Mouse (Mus musculus): ENCODE data around the gene Mllt3. TPM values are rescaled to one million over a fixed set of nuclear protein-coding genes. Genes with fewer than 3 reads are reported as not detected.
"Not testable (repeated sequence)": the region's sequence is repeated elsewhere in the genome, so short reads cannot be mapped to it uniquely, and the experiment has no call there.

Mllt3 gene
- polyA plus RNA-seq, 1 experiment from 2014 or later = 73.6 TPM

DNA sequence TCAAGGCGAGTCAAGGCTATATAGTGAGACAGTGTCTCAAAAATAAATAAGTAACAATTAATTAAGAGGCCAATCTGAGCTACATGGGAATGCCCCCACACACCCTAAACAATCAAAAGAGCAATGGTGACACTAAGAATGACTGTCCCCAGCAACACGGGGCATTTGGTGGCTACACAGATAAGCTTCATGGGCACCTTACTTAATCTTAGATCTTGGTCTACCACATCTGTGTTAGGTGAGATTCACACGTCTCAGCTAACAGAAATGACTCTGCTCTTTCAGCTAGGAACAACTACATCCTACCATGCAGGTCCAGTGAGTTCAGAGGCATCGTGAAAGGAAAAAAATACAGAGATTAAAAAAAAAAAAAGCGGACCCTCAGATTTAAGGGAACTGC is 22.7 kb downstream of the Mllt3 start:
- Histone ChIP-seq H3K27me3 (no peaks in the 10 kb centered on the region), H3K36me3 (peaks cover 16% of the 10 kb centered on the region), H3K9me3 (no peaks in the 10 kb centered on the region), H3K4me3 (no peak overlapping the region), H3K27ac (replicated peaks) (no peak overlapping the region), H3K9ac (no peak overlapping the region), H3K4me1 (replicated peaks) (peaks cover 46% of the 10 kb centered on the region), H3K4me2 (no peak overlapping the region)
- 91% methylated on average over 5 of the region's 5 CpGs for WGBS
- ATAC-seq (ENCODE audit: low read depth) = no peak

DNA sequence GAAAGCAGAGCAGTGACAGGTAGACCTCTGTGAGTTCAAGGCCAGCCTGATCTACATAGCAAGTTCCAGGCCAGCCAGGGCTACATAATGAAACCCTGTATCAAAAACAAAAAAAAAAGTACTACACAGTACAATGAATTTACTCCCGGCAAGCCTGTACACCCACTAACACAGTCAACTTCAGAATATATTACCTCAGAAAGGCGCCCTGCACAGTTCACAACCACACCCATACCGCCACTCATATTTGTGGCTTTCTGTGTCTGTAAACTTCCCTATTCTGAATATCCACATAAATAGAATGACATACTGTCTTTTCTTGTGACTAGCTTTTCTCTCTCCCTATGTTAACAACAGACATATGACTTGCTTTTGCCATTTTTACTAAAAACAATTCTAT is 27.4 kb downstream of the Mllt3 start:
- peaks cover 9% of the 10 kb centered on the region; the same call in 1 of the 2 replicates for H3K4me1 ChIP-seq (replicated peaks)
- peaks cover 17% of the 10 kb centered on the region for H3K36me3 ChIP-seq
- no peak overlapping the region for H3K4me2 ChIP-seq
- no peaks in the 10 kb centered on the region for H3K27me3 ChIP-seq
- H3K9ac ChIP-seq = no peak overlapping the region
- H3K4me3 ChIP-seq = no peak overlapping the region
- no peaks in the 10 kb centered on the region for H3K9me3 ChIP-seq
- H3K27ac ChIP-seq (replicated peaks) = no peak overlapping the region
- 92% methylated on average over 3 of the region's 3 CpGs for WGBS
- ATAC-seq (ENCODE audit: low read depth) = no peak

DNA sequence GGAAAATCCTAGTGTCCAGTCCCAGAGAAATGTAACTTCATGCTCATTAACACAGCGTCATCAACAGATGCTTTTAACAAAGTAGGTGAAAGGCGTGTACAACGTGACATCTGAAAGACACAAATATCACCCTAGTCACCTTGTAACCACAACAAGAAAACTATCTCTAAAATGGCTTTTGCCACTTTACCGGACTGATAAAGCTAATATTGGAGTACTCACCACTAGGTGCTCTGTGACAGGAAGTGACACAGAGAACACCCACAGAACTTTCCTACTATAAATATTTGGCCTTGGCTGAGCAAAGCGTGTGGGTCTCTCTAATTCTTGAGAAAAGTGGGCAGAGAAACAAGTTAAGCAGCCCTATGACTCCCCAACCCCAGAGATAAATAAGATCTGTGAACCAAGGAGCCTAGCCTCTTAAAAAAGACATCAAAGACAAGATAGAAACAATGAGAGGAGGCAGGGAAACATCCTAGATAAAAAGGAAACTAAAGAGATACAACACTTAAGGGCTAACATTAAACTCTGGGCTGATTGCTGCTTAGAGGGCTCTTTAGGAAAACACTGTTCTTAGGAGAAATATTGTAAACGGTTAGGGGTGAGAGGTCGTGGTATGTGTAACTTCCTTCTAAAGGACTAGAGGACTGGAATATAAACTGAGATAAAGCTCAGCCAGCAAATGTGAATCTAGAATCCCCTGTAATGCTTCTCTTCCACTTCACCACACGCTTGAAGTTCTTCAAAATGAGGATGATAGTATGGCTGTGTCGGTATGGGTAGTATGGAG is 29.8 kb downstream of the Mllt3 start:
- peaks cover 12% of the 10 kb centered on the region for H3K36me3 ChIP-seq
- no peak overlapping the region for H3K4me2 ChIP-seq
- WGBS = 76% methylated on average over 9 of the region's 9 CpGs
- H3K4me3 ChIP-seq = no peak overlapping the region
- H3K9me3 ChIP-seq = no peaks in the 10 kb centered on the region
- ATAC-seq (ENCODE audit: low read depth) = no peak
- H3K27ac ChIP-seq (replicated peaks) = no peak overlapping the region
- H3K9ac ChIP-seq = no peak overlapping the region
- H3K4me1 ChIP-seq (replicated peaks) = peaks cover 4% of the 10 kb centered on the region; the same call in 1 of the 2 replicates
- H3K27me3 ChIP-seq = no peaks in the 10 kb centered on the region

DNA sequence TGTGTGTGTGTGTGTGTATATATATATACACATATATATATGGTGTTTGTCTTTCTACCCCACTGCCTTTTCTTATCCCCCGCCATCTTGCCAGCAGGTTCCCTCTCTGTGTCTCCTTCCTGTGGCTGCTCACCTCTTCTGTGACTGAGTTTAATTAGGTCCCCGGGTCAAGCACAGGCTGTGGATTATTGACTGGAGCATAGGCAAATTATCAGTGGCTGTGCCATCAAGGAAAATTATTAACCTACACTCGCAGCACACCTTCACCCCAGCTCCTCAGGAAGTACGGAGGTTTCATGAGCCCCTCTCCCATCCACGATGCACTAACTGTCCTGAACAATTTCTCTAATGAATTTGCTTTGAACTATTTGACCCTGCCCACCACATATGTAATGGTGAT is 41.5 kb downstream of the Mllt3 start:
- Histone ChIP-seq H3K9ac (no peak overlapping the region), H3K4me1 (replicated peaks) (0 out of 2 replicates have a peak, but pooled peaks cover 9% of the 10 kb centered on the region), H3K4me2 (no peak overlapping the region), H3K27ac (replicated peaks) (no peak overlapping the region), H3K4me3 (no peak overlapping the region), H3K36me3 (0 out of 2 replicates have a peak, but pooled peaks cover 6% of the 10 kb centered on the region), H3K27me3 (no peaks in the 10 kb centered on the region), H3K9me3 (no peaks in the 10 kb centered on the region)
- no peak for ATAC-seq (ENCODE audit: low read depth)
- WGBS = 89% methylated on average over 5 of the region's 5 CpGs

DNA sequence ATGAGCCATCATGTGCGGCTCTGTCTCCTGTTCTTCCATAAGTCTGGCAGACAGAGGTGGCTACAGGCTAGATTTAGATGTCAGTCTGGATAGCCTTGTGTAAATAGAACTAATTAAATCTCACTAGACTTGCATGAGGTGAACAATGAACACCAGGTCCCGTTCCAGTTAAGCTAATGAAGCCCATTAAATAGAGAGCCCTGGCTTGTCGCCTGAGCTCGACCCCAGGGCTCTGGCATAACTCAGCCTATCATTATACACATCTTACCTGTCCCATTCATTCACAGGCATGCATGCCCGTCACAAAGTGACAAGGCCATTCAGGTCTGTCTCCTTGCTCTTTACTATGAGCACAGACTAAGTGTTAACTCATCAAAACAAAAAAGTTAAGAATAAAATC is 42.2 kb downstream of the Mllt3 start:
- H3K9me3 ChIP-seq = no peaks in the 10 kb centered on the region
- 62% methylated on average over 5 of the region's 5 CpGs for WGBS
- ATAC-seq (ENCODE audit: low read depth) = no peak
- no peak overlapping the region for H3K4me2 ChIP-seq
- no peaks in the 10 kb centered on the region for H3K27me3 ChIP-seq
- H3K4me1 ChIP-seq (replicated peaks) = 0 out of 2 replicates have a peak, but pooled peaks cover 9% of the 10 kb centered on the region
- no peak overlapping the region for H3K27ac ChIP-seq (replicated peaks)
- 0 out of 2 replicates have a peak, but pooled peaks cover 3% of the 10 kb centered on the region for H3K36me3 ChIP-seq
- H3K4me3 ChIP-seq = no peak overlapping the region
- H3K9ac ChIP-seq = no peak overlapping the region

DNA sequence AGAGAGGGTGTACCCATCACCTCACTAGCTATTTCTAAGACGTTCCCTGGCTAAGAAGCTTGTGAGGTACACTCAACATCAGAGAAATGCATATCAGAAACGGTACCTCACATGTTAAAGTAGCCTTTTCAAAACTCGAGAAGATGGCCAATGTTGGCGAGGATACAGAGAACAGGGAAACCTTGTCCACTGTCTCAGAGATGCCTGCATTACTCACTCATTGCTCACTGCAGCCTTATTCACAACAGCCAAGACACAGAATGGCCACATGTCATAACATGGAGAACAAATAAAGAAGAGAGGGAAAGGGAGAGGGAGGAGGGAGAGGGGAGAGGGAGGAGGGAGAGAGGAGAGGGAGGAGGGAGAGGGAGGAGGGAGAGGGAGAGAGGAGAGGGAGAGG is 47.9 kb downstream of the Mllt3 start:
- no peak overlapping the region for H3K27ac ChIP-seq (replicated peaks)
- H3K4me1 ChIP-seq (replicated peaks) = peaks cover 40% of the 10 kb centered on the region
- no peaks in the 10 kb centered on the region for H3K27me3 ChIP-seq
- H3K9ac ChIP-seq = no peak overlapping the region
- H3K36me3 ChIP-seq = no peaks in the 10 kb centered on the region
- 48% methylated on average over 4 of the region's 4 CpGs for WGBS
- no peak overlapping the region for H3K4me3 ChIP-seq
- H3K9me3 ChIP-seq = no peaks in the 10 kb centered on the region
- H3K4me2 ChIP-seq = no peak overlapping the region
- no peak for ATAC-seq (ENCODE audit: low read depth)

DNA sequence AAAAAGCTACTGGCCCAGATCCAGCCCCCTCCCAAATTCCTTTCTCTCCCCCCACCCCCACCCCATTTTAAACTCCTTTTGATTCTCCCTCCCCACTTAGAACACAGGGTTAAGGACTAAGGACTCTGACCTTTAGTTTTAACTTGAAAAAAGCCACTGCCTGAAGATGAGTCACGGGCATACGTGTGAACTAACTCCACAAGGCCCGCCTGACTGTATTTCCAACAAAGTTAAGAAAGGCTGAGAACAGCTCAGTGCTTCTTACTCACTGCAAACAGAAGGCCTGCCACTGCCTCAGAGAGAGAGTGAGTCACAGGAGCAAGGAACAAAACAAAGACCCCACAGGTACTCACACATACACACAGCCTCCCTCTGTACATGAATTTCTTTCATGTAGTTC is 48.6 kb downstream of the Mllt3 start:
- H3K4me3 ChIP-seq = no peak overlapping the region
- H3K4me1 ChIP-seq (replicated peaks) = peaks cover 41% of the 10 kb centered on the region
- H3K9ac ChIP-seq = no peak overlapping the region
- WGBS = 26% methylated on average over 3 of the region's 3 CpGs
- no peak overlapping the region for H3K4me2 ChIP-seq
- H3K27ac ChIP-seq (replicated peaks) = peak overlapping the region; percentile 50; the same call in 1 of the 2 replicates
- H3K27me3 ChIP-seq = no peaks in the 10 kb centered on the region
- H3K9me3 ChIP-seq = no peaks in the 10 kb centered on the region
- no peak for ATAC-seq (ENCODE audit: low read depth)
- H3K36me3 ChIP-seq = no peaks in the 10 kb centered on the region

DNA sequence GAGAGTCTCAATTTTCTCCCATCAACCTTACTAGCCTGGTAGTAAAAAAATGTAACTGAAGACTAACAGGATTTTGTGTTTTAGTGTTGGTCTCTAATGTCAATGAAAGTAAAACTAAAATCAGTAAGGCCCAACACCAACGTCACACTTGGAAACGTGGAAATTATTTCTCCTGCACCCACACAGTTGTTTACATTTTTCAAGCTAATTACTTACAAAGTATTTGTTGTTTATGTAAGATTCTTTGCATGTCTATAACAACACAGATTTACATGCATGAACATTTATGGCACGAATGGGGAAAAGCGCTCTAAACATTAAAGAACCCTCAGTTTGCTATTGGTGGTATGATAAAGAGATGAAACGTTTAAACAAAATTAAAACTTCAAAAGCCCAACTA is 49.1 kb downstream of the Mllt3 start:
- Histone ChIP-seq H3K9me3 (no peaks in the 10 kb centered on the region), H3K4me2 (no peak overlapping the region), H3K4me3 (no peak overlapping the region), H3K36me3 (no peaks in the 10 kb centered on the region), H3K9ac (no peak overlapping the region), H3K4me1 (replicated peaks) (peaks cover 46% of the 10 kb centered on the region), H3K27me3 (no peaks in the 10 kb centered on the region), H3K27ac (replicated peaks) (no peak overlapping the region)
- ATAC-seq (ENCODE audit: low read depth) = no peak
- 74% methylated on average over 5 of the region's 5 CpGs for WGBS

DNA sequence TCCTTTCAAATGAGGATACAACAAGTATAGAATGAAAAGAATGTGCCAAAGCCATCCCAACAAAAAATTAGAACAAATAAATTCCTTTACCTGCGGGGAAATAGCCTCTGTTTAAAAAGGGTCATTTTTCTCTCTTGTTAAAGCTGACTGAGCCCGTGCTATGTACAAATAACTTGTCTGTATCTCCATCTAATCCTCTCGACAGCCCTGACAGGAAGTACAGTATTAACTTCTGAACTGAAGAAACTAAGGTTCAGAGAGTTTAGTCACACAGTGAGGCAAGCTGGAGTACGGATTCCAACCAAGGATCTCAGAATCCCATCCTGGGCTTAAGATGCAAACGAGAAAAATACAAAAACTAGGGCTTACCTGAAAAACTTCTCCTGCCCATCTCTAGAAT is 50.6 kb downstream of the Mllt3 start:
- H3K9ac ChIP-seq = no peak overlapping the region
- no peaks in the 10 kb centered on the region for H3K9me3 ChIP-seq
- H3K4me1 ChIP-seq (replicated peaks) = peaks cover 56% of the 10 kb centered on the region
- no peak overlapping the region for H3K4me2 ChIP-seq
- H3K36me3 ChIP-seq = no peaks in the 10 kb centered on the region
- H3K27ac ChIP-seq (replicated peaks) = no peak overlapping the region
- H3K4me3 ChIP-seq = no peak overlapping the region
- no peak for ATAC-seq (ENCODE audit: low read depth)
- 84% methylated on average over 5 of the region's 5 CpGs for WGBS
- no peaks in the 10 kb centered on the region for H3K27me3 ChIP-seq

DNA sequence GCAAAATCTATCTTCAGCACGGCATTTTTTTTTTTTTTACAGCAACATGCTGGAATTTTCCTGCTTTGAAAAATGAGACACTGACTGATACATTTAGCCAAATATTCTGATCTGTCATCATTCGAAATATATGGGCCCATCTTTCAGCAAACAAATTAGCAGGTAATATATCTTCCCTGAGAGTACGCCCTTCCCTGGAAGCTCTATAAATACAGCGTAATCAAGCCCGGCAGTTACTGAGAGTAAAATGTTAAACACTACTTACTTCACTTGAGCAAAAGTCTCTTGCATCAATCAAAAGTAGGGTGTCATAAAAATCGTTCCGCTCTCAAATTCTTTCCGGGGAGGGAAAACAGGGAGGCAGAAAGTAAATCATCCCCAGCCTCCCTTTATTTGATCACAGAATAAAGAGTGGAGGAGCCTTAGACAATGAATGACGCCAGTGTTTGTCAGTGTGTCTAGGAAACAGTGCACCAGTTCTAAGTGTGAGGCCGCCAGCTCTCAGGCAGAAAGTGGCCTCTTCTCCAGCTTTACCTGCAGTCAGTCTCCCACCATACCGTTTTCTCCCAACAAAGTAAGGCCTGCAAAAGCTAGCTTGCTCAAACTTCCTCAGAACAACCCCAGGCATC is 55.2 kb downstream of the Mllt3 start:
- H3K4me3 ChIP-seq = no peak overlapping the region
- H3K4me1 ChIP-seq (replicated peaks) = peaks cover 29% of the 10 kb centered on the region
- WGBS = 44% methylated on average over 11 of the region's 11 CpGs
- H3K9me3 ChIP-seq = no peaks in the 10 kb centered on the region
- H3K27ac ChIP-seq (replicated peaks) = no peak overlapping the region
- no peak overlapping the region for H3K4me2 ChIP-seq
- no peaks in the 10 kb centered on the region for H3K36me3 ChIP-seq
- no peak overlapping the region for H3K9ac ChIP-seq
- ATAC-seq (ENCODE audit: low read depth) = no peak
- H3K27me3 ChIP-seq = no peaks in the 10 kb centered on the region

DNA sequence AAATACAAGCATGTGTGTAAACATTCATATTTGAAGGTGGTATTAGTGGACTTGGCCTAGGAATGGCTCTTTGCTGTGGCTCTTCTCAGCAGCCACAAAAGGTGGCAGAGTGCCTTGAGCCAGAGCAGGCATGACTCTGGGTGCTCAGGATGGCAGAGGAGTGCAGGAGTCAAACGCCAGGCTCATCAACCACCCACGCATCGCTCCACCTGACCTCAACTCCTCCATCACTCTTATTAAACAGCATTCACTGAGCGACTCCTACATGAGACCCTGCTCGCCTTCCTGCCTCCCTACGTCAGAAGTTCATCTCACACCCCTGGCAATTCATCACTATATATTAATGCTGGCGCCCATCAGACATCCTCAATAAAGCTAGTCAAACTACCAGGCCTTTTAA is 67.3 kb downstream of the Mllt3 start:
- Histone ChIP-seq H3K4me1 (replicated peaks) (peaks cover 9% of the 10 kb centered on the region), H3K4me2 (no peak overlapping the region), H3K27ac (replicated peaks) (no peak overlapping the region), H3K4me3 (no peak overlapping the region), H3K27me3 (no peaks in the 10 kb centered on the region), H3K36me3 (no peaks in the 10 kb centered on the region), H3K9ac (no peak overlapping the region), H3K9me3 (no peaks in the 10 kb centered on the region)
- whole genome bisulfite sequencing = 83% methylated on average over 7 of the region's 7 CpGs
- no peak for ATAC-seq (ENCODE audit: low read depth)

DNA sequence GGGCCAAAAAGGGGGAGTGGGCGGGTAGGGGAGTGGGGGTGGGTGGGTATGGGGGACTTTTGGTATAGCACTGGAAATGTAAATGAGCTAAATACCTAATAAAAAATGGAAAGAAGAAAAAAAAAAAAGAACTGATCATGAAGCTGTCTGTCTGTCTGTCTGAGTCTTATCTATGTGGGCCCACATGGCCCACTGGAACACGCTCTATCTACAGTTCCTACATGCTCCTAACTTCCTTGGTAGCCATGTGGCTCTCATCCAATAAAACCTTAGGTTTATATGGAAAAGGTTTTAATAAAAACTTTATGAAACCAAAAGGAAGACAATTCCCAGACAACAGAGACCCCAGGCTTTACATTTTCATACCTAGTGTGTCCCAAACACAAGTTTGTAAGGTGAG is 68.3 kb downstream of the Mllt3 start:
- H3K4me1 ChIP-seq (replicated peaks); H3K27ac ChIP-seq (replicated peaks); H3K9ac ChIP-seq; H3K36me3 ChIP-seq; ATAC-seq (ENCODE audit: low read depth); H3K27me3 ChIP-seq; H3K4me3 ChIP-seq; H3K4me2 ChIP-seq; H3K9me3 ChIP-seq: not testable (repeated sequence)
- WGBS = 98% methylated on average over 1 of the region's 2 CpGs

DNA sequence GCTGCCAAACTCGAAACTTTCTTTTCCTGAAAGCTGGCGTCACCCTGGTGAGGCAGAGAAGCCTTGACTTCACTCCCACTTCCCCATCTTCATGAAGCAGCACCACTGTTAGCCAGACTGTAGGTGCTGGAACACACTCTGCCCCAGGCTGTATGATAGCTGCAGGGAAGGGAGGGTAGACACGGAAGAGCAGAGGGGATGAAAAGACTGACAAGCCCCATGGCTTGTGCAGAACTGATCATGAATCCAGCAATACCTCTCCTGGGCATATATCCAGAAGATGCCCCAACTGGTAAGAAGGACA is 69.4 kb downstream of the Mllt3 start:
- Histone ChIP-seq H3K4me2 (no peak overlapping the region), H3K4me1 (replicated peaks) (peaks cover 5% of the 10 kb centered on the region; the same call in 1 of the 2 replicates), H3K9me3 (no peaks in the 10 kb centered on the region), H3K27ac (replicated peaks) (no peak overlapping the region), H3K36me3 (no peaks in the 10 kb centered on the region), H3K27me3 (no peaks in the 10 kb centered on the region), H3K9ac (no peak overlapping the region), H3K4me3 (no peak overlapping the region)
- WGBS = 81% methylated on average over 3 of the region's 3 CpGs
- ATAC-seq (ENCODE audit: low read depth) = no peak

Data from neural tube, embryonic 13.5 days (tissue).